Mouse (Mus musculus) bone marrow macrophage, adult 2 months (primary cell): ENCODE data around the gene Shank2. TPM values are rescaled to one million over a fixed set of nuclear protein-coding genes. Genes with fewer than 3 reads are reported as not detected.

Experiments
- H3K27ac ChIP-seq: 2 replicates; pipeline ENCODE4 v1.5.1; 2012; ENCODE audit warnings: low read depth, low read length; ENCODE audit not compliant: insufficient read depth
- H3K4me1 ChIP-seq: 2 replicates; pipeline ENCODE4 v1.6.1; 2012; ENCODE audit warnings: low read length; ENCODE audit not compliant: control insufficient read depth, insufficient read depth
- H3K4me3 ChIP-seq: 2 replicates; pipeline ENCODE4 v1.5.1; 2012; ENCODE audit warnings: mild to moderate bottlenecking, low read length, moderate library complexity; ENCODE audit not compliant: insufficient read depth
- CTCF ChIP-seq: IDR thresholded peaks from 2 replicates; pipeline ENCODE4 v1.5.1; 2012; ENCODE audit warnings: low read depth, mild to moderate bottlenecking, low read length, moderate library complexity
- POLR2A ChIP-seq: IDR thresholded peaks from 2 replicates; pipeline ENCODE4 v1.6.1; 2012; ENCODE audit warnings: mild to moderate bottlenecking, low read depth, low read length, borderline replicate concordance
- polyA plus RNA-seq: library from polyadenylated mRNA; stranded (reverse); fragments of >200 nt; gene quantifications from 2 replicates; pipeline ENCODE4 v1.2.4, GENCODE M21; 2012; ENCODE audit not compliant: missing spikeins, insufficient read depth, insufficient read length

Shank2 gene
- polyA plus RNA-seq, 1 experiment: not detected

DNA sequence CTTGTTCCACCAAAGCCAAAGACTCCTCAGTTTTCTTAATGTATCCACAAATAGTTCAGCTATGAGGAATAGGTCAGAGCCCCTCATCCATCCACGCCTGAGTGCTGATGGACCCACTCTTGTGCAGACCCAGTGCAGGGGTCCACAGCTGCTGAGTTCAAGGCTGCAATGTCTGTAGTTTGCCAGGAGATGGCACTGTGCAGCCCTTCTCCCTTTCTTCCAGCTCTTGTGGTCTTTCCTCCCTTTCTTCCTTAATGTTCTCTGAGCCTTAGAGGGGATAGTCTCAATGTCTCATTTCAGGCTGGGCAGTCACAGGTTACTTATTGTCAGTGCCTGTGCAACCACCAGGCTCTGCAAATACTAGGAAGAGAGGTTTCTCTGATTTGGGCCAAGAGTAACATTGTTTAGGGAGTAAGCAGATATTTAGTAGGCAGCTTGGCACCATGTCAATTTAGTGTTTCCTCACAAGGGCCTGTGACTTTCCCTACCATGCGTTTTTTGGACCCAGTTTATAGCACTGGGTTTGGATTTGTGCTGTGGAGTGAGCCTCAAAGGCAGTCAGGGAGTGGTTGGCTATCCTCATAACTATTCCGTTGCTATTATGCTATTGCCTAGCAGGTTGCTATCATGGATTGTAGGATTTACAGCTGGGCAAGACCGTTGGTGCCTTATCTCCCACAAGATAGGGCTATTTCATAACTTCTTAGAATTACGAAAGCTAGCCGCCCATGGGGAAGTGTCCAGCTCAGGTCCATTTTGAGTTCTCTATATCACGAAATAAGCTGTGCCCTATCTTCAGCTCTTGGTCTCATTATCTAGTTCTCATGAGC lies 54.2 kb downstream of the Shank2 start:
- peak; percentile 76 for TF ChIP-seq CTCF
- no peak for TF ChIP-seq POLR2A

DNA sequence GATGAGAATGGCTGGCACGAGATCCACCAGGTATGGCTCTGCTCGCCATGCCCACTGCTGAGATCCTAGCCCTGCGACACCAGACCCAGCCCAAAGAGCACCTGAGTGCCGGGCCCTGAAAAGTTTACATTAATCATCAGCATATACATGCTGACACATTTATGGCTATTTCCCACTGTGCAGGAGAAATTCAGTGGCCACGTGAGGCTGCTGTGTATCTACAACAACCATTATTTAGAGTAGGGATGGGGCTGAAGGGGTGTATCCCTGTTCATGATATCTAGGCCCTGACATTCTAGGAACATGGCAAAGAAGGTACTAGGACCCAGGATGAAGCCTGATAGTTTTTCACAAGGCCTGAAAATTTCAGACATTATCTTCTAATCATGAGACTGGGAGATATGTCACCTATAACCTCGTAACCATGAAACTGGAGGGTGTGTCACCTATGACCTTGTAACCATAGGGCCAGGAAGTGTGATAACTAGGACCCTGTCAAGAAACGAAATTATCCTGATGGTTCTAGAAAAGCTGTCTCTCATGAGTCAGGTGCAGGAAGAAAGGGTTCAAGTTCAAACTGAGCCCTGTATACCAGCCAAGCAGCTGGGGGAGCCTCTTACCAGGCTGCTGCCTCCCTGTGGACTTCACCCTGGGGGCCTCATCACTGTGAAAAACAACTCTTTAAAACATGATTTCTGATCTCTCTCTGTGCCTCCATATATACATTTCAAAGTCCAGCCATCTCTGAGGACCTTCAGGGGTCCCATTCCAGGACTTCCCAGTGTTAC lies 68.6 kb downstream of the Shank2 start:
- no peak overlapping the region for H3K27ac ChIP-seq

More for the DNA sequence above, 54.2 kb downstream of the Shank2 start:
- no peak overlapping the region for H3K4me3 ChIP-seq
- no peak overlapping the region for H3K27ac ChIP-seq
- no peaks in the 10 kb centered on the region for H3K4me1 ChIP-seq

GRCm38 (mm10) chr7:144072219-144072618 lies 70.5 kb downstream of the Shank2 start:
- no peak for TF ChIP-seq POLR2A
- peak; percentile 41; the same call in 1 of the 2 replicates for TF ChIP-seq CTCF
- H3K4me3 ChIP-seq: no peak overlapping the region
- H3K4me1 ChIP-seq: no peaks in the 10 kb centered on the region
- H3K27ac ChIP-seq: no peak overlapping the region

More for the DNA sequence above, 68.6 kb downstream of the Shank2 start:
- H3K4me3 ChIP-seq: no peak overlapping the region
- TF ChIP-seq CTCF (no peak), POLR2A (no peak)
- H3K4me1 ChIP-seq: no peaks in the 10 kb centered on the region

GRCm38 (mm10) chr7:144072856-144073255 lies 71.1 kb downstream of the Shank2 start:
- no peak for TF ChIP-seq CTCF
- TF ChIP-seq POLR2A: no peak
- Histone ChIP-seq H3K4me3 (no peak overlapping the region), H3K4me1 (no peaks in the 10 kb centered on the region), H3K27ac (no peak overlapping the region)

DNA sequence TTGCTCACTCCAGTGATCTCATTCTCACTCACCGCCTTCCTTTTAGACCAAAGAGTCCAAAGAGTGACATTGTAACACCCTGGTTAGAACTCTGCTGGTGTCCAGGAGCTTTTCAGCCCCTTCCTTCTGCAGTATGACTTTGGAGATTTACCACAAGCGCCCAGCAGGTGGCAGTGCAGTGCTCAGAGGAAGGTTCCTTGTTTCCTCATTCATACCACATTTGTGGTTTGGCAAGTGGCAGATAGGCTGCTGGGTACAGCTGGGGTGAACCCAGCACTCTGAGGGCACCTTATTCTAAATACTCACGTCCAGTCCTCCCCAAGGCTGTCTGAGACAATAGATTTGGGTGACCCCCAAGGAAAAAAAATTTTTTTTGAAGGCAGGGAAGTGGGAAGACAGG lies 73.0 kb downstream of the Shank2 start:
- Histone ChIP-seq H3K4me1 (no peaks in the 10 kb centered on the region), H3K27ac (no peak overlapping the region), H3K4me3 (no peak overlapping the region)
- no peak for TF ChIP-seq POLR2A
- TF ChIP-seq CTCF: peak; percentile 73

- no peaks in the 10 kb centered on the region for H3K4me1 ChIP-seq
- H3K27ac ChIP-seq: no peak overlapping the region
- no peak overlapping the region for H3K4me3 ChIP-seq
- TF ChIP-seq CTCF: no peak
- TF ChIP-seq POLR2A: no peak
Measured at GRCm38 (mm10) chr7:144078661-144079060, 76.9 kb downstream of the Shank2 start.

DNA sequence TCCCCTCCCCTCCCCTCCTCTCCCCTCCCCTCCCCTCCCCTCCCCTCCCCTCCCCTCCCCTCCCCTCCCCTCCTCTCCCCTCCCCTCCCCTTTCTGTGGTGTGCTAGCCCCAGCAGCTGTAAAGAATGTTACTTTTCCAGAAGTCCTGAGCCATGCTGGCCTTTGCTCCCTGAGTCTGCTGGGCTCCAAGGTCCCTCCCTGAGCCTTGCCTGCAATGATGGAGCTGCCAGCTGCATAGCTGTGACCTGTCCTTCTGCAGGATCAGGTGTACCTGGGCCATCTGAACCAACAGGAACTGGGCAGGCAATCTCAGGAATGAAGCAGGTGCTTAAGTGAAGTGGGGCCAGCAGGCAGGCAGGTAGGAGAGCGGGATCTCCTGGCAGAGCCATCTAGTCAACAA lies 78.1 kb downstream of the Shank2 start:
- H3K4me1 ChIP-seq: no peaks in the 10 kb centered on the region
- no peak overlapping the region for H3K4me3 ChIP-seq
- no peak overlapping the region for H3K27ac ChIP-seq
- TF ChIP-seq CTCF (no peak), POLR2A (no peak)

- TF ChIP-seq POLR2A: no peak
- TF ChIP-seq CTCF: no peak
- no peak overlapping the region for H3K4me3 ChIP-seq
- H3K27ac ChIP-seq: no peak overlapping the region
- no peaks in the 10 kb centered on the region for H3K4me1 ChIP-seq
Measured at GRCm38 (mm10) chr7:144081448-144081847, 79.7 kb downstream of the Shank2 start.

GRCm38 (mm10) chr7:144081963-144082362 lies 80.2 kb downstream of the Shank2 start:
- Histone ChIP-seq H3K27ac (no peak overlapping the region), H3K4me3 (no peak overlapping the region), H3K4me1 (no peaks in the 10 kb centered on the region)
- TF ChIP-seq CTCF (no peak), POLR2A (no peak)

DNA sequence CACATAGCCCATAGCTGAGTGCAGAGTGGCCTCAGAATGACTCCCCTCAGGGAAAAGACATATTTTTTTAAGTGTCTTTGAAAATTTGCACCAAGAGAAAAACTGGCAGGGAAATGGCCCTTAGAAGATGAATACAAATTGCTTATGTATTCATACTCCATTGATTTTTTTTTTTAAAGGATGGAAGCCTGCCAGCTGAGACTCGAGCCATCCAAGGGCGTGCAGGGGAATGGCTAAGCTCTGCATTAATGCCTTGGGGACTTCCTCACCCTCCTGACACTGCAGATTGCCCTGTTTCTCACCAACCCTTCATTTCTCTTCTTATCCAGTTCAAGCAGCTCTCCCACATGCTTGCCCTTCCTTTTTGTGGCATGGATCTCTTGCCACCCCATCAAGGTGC lies 85.5 kb downstream of the Shank2 start:
- Histone ChIP-seq H3K27ac (no peak overlapping the region), H3K4me1 (no peaks in the 10 kb centered on the region), H3K4me3 (no peak overlapping the region)
- TF ChIP-seq CTCF: no peak
- no peak for TF ChIP-seq POLR2A

- H3K4me3 ChIP-seq: no peak overlapping the region
- no peak overlapping the region for H3K27ac ChIP-seq
- H3K4me1 ChIP-seq: no peaks in the 10 kb centered on the region
- no peak for TF ChIP-seq CTCF
- TF ChIP-seq POLR2A: no peak
Measured at GRCm38 (mm10) chr7:144094132-144094531, 92.4 kb downstream of the Shank2 start.
